Mouse (Mus musculus): Measurements from ENCODE around the gene C1qa. TPM values are rescaled to one million over a fixed set of nuclear protein-coding genes. Genes with fewer than 3 reads are reported as not detected.

Gene C1qa
- polyA plus RNA-seq, 1 experiment from 2014 or later = 75.9 TPM

- H3K4me1 ChIP-seq (ENCODE audit: control insufficient read depth, low read depth, low read length) = peaks cover 29% of the 10 kb centered on the region
- peak overlapping the region; percentile 69 for H3K27ac ChIP-seq (ENCODE audit: low read length)
- peaks cover 7% of the 10 kb centered on the region for H3K27me3 ChIP-seq (ENCODE audit: control insufficient read depth, insufficient read depth, low read depth, low read length)
- peak overlapping the region; percentile 30; the same call in 1 of the 2 replicates for H3K4me2 ChIP-seq (ENCODE audit: low read depth, low read length)
- no peak overlapping the region for H3K4me3 ChIP-seq (ENCODE audit: low read depth, low read length)
- 50% methylated on average over 8 of the region's 8 CpGs for WGBS (ENCODE audit: insufficient replicate concordance)
- H3K36me3 ChIP-seq (ENCODE audit: control insufficient read depth, insufficient read depth) = no peaks in the 10 kb centered on the region
- H3K9ac ChIP-seq (ENCODE audit: low read depth, low read length) = no peak overlapping the region
- no peaks in the 10 kb centered on the region for H3K9me3 ChIP-seq (replicated peaks; ENCODE audit: control insufficient read depth, low read length)
- peak; percentile 94 for ATAC-seq (ENCODE audit: low read depth)
Observed at GRCm38 (mm10) chr4:136930474-136930873, 31.9 kb upstream of the C1qa start.

DNA sequence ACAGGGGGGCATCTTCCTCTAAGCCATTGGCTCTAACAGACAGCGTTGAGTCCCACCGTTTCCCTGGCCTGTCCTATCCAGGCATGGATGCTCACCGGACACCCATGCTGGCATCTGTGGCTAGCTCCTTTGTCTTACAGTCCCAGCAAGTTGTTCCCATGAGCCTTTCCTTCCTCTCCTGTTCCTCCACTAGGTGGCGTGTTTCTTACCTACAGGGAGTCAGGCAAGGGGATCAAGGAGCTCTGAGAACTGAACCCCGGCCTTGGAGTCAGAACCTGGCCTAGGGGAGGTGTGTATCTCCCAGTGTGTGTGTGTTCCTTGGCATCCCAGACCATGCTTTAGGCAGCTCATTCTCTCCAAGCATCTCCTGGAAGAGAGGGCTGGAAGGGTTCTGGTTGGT, 30.3 kb upstream of the C1qa start:
- Histone ChIP-seq H3K4me2 (ENCODE audit: low read depth, low read length) (no peak overlapping the region), H3K36me3 (ENCODE audit: control insufficient read depth, insufficient read depth) (no peaks in the 10 kb centered on the region), H3K4me1 (ENCODE audit: control insufficient read depth, low read depth, low read length) (peaks cover 24% of the 10 kb centered on the region), H3K4me3 (ENCODE audit: low read depth, low read length) (no peak overlapping the region), H3K27ac (ENCODE audit: low read length) (no peak overlapping the region), H3K27me3 (ENCODE audit: control insufficient read depth, insufficient read depth, low read depth, low read length) (peaks cover 7% of the 10 kb centered on the region), H3K9ac (ENCODE audit: low read depth, low read length) (no peak overlapping the region), H3K9me3 (replicated peaks; ENCODE audit: control insufficient read depth, low read length) (no peaks in the 10 kb centered on the region)
- no peak for ATAC-seq (ENCODE audit: low read depth)
- 13% methylated on average over 5 of the region's 5 CpGs for WGBS (ENCODE audit: insufficient replicate concordance)

DNA sequence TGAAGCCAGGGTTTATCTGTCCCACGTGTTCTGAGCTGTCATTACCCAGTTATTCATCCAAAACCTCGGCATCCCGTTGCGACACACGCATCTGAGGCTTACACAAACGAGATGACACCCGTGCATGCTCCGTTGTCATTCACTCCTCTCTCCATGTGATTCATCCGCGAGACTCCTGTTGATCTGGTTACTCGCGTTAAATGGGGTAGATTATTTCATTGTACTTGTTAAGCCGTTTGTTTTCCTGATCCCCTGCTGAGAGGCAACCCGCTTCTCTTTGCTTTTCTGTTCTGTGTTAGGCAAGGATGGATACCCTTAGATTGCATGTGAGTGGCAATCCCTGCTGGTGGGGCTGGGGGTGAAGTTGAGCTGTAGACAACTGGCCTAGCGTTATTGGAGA, 27.2 kb upstream of the C1qa start:
- Histone ChIP-seq H3K4me3 (ENCODE audit: low read depth, low read length) (no peak overlapping the region), H3K9ac (ENCODE audit: low read depth, low read length) (no peak overlapping the region), H3K27ac (ENCODE audit: low read length) (no peak overlapping the region), H3K4me1 (ENCODE audit: control insufficient read depth, low read depth, low read length) (peaks cover 17% of the 10 kb centered on the region), H3K4me2 (ENCODE audit: low read depth, low read length) (no peak overlapping the region), H3K9me3 (replicated peaks; ENCODE audit: control insufficient read depth, low read length) (no peaks in the 10 kb centered on the region), H3K27me3 (ENCODE audit: control insufficient read depth, insufficient read depth, low read depth, low read length) (peaks cover 7% of the 10 kb centered on the region), H3K36me3 (ENCODE audit: control insufficient read depth, insufficient read depth) (no peaks in the 10 kb centered on the region)
- WGBS (ENCODE audit: insufficient replicate concordance) = 25% methylated on average over 15 of the region's 15 CpGs
- ATAC-seq (ENCODE audit: low read depth) = no peak

DNA sequence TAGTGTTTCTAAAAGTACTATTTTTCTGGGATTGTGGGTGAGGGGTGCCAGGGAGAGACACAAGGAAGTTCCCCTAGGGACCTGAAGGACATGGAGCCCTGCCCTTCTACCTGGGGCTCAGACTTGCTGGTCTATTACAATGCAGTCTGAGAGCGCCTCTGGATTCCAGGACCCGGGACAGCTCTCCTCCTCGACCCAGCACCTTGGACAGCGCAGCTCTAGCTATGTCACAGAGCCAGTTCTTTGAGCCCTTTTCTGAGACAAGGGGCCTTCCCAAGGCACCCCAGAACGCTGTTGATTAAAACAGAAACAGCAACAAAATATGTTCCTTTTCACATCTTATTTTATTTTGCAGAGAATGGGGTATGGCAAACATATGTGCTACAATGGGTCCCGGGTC, 25.9 kb upstream of the C1qa start:
- 5% methylated on average over 6 of the region's 6 CpGs for WGBS (ENCODE audit: insufficient replicate concordance)
- Histone ChIP-seq H3K9me3 (replicated peaks; ENCODE audit: control insufficient read depth, low read length) (no peaks in the 10 kb centered on the region), H3K4me3 (ENCODE audit: low read depth, low read length) (no peak overlapping the region), H3K36me3 (ENCODE audit: control insufficient read depth, insufficient read depth) (no peaks in the 10 kb centered on the region), H3K4me1 (ENCODE audit: control insufficient read depth, low read depth, low read length) (peaks cover 5% of the 10 kb centered on the region), H3K27ac (ENCODE audit: low read length) (no peak overlapping the region), H3K9ac (ENCODE audit: low read depth, low read length) (no peak overlapping the region), H3K4me2 (ENCODE audit: low read depth, low read length) (no peak overlapping the region), H3K27me3 (ENCODE audit: control insufficient read depth, insufficient read depth, low read depth, low read length) (peaks cover 7% of the 10 kb centered on the region)
- no peak for ATAC-seq (ENCODE audit: low read depth)

- no peaks in the 10 kb centered on the region for H3K4me1 ChIP-seq (ENCODE audit: control insufficient read depth, low read depth, low read length)
- no peaks in the 10 kb centered on the region for H3K36me3 ChIP-seq (ENCODE audit: control insufficient read depth, insufficient read depth)
- H3K9ac ChIP-seq (ENCODE audit: low read depth, low read length) = no peak overlapping the region
- no peaks in the 10 kb centered on the region for H3K9me3 ChIP-seq (replicated peaks; ENCODE audit: control insufficient read depth, low read length)
- no peak overlapping the region for H3K27ac ChIP-seq (ENCODE audit: low read length)
- WGBS (ENCODE audit: insufficient replicate concordance) = 72% methylated on average over 3 of the region's 3 CpGs
- H3K27me3 ChIP-seq (ENCODE audit: control insufficient read depth, insufficient read depth, low read depth, low read length) = no peaks in the 10 kb centered on the region; the same call in 1 of the 2 replicates
- no peak overlapping the region for H3K4me2 ChIP-seq (ENCODE audit: low read depth, low read length)
- no peak overlapping the region for H3K4me3 ChIP-seq (ENCODE audit: low read depth, low read length)
- no peak for ATAC-seq (ENCODE audit: low read depth)
Observed at GRCm38 (mm10) chr4:136919526-136919925, 20.9 kb upstream of the C1qa start.

GRCm38 (mm10) chr4:136918834-136919233, 20.2 kb upstream of the C1qa start:
- H3K4me2 ChIP-seq (ENCODE audit: low read depth, low read length) = no peak overlapping the region
- H3K36me3 ChIP-seq (ENCODE audit: control insufficient read depth, insufficient read depth) = no peaks in the 10 kb centered on the region
- H3K9me3 ChIP-seq (replicated peaks; ENCODE audit: control insufficient read depth, low read length) = no peaks in the 10 kb centered on the region
- H3K27me3 ChIP-seq (ENCODE audit: control insufficient read depth, insufficient read depth, low read depth, low read length) = no peaks in the 10 kb centered on the region; the same call in 1 of the 2 replicates
- no peak for ATAC-seq (ENCODE audit: low read depth)
- H3K27ac ChIP-seq (ENCODE audit: low read length) = no peak overlapping the region
- H3K4me3 ChIP-seq (ENCODE audit: low read depth, low read length) = no peak overlapping the region
- H3K9ac ChIP-seq (ENCODE audit: low read depth, low read length) = no peak overlapping the region
- 68% methylated on average over 8 of the region's 8 CpGs for WGBS (ENCODE audit: insufficient replicate concordance)
- H3K4me1 ChIP-seq (ENCODE audit: control insufficient read depth, low read depth, low read length) = no peaks in the 10 kb centered on the region

DNA sequence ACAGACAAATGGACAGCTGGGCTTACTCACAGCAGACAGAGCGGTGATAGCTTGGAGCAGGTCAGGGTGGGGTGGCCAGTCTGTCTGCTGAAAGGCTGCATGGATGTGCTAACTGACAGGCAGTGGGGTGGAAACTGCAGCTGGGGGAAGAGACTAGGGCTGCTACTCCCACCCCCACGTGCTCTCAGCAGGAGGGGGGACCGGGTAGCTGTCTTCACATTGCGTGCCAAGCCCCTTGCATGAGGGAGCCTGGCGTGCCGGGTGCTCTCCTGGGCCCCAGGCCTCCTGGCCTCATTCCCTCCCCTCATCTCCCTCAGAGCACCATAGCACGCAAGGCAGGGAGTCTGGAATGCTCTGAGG, 18.5 kb upstream of the C1qa start:
- Histone ChIP-seq H3K27ac (ENCODE audit: low read length) (no peak overlapping the region), H3K36me3 (ENCODE audit: control insufficient read depth, insufficient read depth) (no peaks in the 10 kb centered on the region), H3K9ac (ENCODE audit: low read depth, low read length) (no peak overlapping the region), H3K27me3 (ENCODE audit: control insufficient read depth, insufficient read depth, low read depth, low read length) (peaks cover 5% of the 10 kb centered on the region), H3K4me3 (ENCODE audit: low read depth, low read length) (no peak overlapping the region), H3K9me3 (replicated peaks; ENCODE audit: control insufficient read depth, low read length) (no peaks in the 10 kb centered on the region), H3K4me1 (ENCODE audit: control insufficient read depth, low read depth, low read length) (no peaks in the 10 kb centered on the region), H3K4me2 (ENCODE audit: low read depth, low read length) (no peak overlapping the region)
- WGBS (ENCODE audit: insufficient replicate concordance) = 40% methylated on average over 7 of the region's 7 CpGs
- ATAC-seq (ENCODE audit: low read depth) = no peak

GRCm38 (mm10) chr4:136916359-136917164, 18.0 kb upstream of the C1qa start:
- H3K27me3 ChIP-seq (ENCODE audit: control insufficient read depth, insufficient read depth, low read depth, low read length) = peaks cover 9% of the 10 kb centered on the region
- no peaks in the 10 kb centered on the region for H3K36me3 ChIP-seq (ENCODE audit: control insufficient read depth, insufficient read depth)
- ATAC-seq (ENCODE audit: low read depth) = no peak
- H3K9ac ChIP-seq (ENCODE audit: low read depth, low read length) = no peak overlapping the region
- 64% methylated on average over 20 of the region's 20 CpGs for whole genome bisulfite sequencing (ENCODE audit: insufficient replicate concordance)
- H3K27ac ChIP-seq (ENCODE audit: low read length) = no peak overlapping the region
- no peaks in the 10 kb centered on the region for H3K9me3 ChIP-seq (replicated peaks; ENCODE audit: control insufficient read depth, low read length)
- H3K4me3 ChIP-seq (ENCODE audit: low read depth, low read length) = no peak overlapping the region
- H3K4me2 ChIP-seq (ENCODE audit: low read depth, low read length) = no peak overlapping the region
- no peaks in the 10 kb centered on the region for H3K4me1 ChIP-seq (ENCODE audit: control insufficient read depth, low read depth, low read length)

DNA sequence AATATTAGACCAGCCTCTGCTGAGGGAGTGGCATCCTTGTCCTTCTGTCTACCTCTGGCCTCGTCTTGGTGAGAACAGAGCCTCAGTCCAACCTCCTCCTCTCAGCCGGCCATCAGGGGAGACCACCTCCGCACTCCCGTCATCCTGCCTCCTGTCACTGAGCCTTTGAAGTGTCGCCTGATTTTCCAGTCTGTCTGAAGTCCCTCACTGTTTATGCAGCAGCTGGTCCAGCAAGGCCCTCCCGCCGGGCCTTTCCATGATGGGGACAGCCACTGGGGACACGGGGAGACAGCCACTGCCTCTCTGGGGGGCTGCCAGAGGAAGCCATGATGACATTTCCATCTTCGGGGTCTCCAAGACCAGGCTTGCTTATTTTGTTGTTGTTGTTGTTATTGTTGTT, 14.2 kb upstream of the C1qa start:
- no peak overlapping the region for H3K9ac ChIP-seq (ENCODE audit: low read depth, low read length)
- H3K4me2 ChIP-seq (ENCODE audit: low read depth, low read length) = no peak overlapping the region
- H3K4me1 ChIP-seq (ENCODE audit: control insufficient read depth, low read depth, low read length) = no peaks in the 10 kb centered on the region
- H3K9me3 ChIP-seq (replicated peaks; ENCODE audit: control insufficient read depth, low read length) = no peaks in the 10 kb centered on the region
- 19% methylated on average over 9 of the region's 9 CpGs for WGBS (ENCODE audit: insufficient replicate concordance)
- peaks cover 16% of the 10 kb centered on the region for H3K27me3 ChIP-seq (ENCODE audit: control insufficient read depth, insufficient read depth, low read depth, low read length)
- H3K4me3 ChIP-seq (ENCODE audit: low read depth, low read length) = no peak overlapping the region
- no peaks in the 10 kb centered on the region for H3K36me3 ChIP-seq (ENCODE audit: control insufficient read depth, insufficient read depth)
- no peak overlapping the region for H3K27ac ChIP-seq (ENCODE audit: low read length)
- ATAC-seq (ENCODE audit: low read depth) = no peak

Data from liver, embryonic 16.5 days (tissue).